In genomic region chr17:45889051-45889450, GRCm38 (mm10) we compare ENCODE assay signal across 23 mouse cellular contexts.
DNase-seq lines count a peak whose midpoint lies in the region; ATAC-seq and TF ChIP-seq lines count a peak whose summit lies in the region.
"Had no signal": no experiment of that assay in that cellular context is flagged by ENCODE, and none has a peak within 500 bp of the region (broad histone marks: within the 10 kb centered on the region; RNA-seq: fewer than 3 reads in every experiment).

No protein-coding gene starts in this region.

- no peak for ATAC-seq in embryonic facial prominence, embryonic 13.5 days (ENCODE audit: insufficient number of reproducible peaks, insufficient read depth, low FRiP score, low TSS enrichment, low read depth)
- ATAC-seq in limb, embryonic 13.5 days (ENCODE audit: low FRiP score, low read depth), result no peak
- ATAC-seq: inflammation-experienced regulatory T-cells, adult 6 months; liver, embryonic 12.5 days; liver, postnatal 0 days; Patski had no signal

- H3K27ac ChIP-seq in gastrocnemius, adult 2 months, result peak overlapping the region; percentile 76
- peak overlapping the region; percentile 92 for H3K27ac ChIP-seq in embryonic facial prominence, embryonic 13.5 days
- H3K27ac ChIP-seq in limb, embryonic 13.5 days, result peak overlapping the region; percentile 55; the same call in 1 of the 2 replicates
- H3K27ac ChIP-seq: forebrain, embryonic 12.5 days; hindbrain, embryonic 10.5 days; hindbrain, embryonic 15.5 days; kidney, embryonic 15.5 days; liver, embryonic 12.5 days; midbrain, embryonic 12.5 days; neural tube, embryonic 12.5 days had no signal

- no peak for TF ChIP-seq CTCF in gastrocnemius, adult 2 months (IDR thresholded peaks at IDR 0.05)

- no peaks in the 10 kb centered on the region for H3K27me3 ChIP-seq in embryonic facial prominence, embryonic 13.5 days
- H3K27me3 ChIP-seq in limb, embryonic 13.5 days, result peaks cover 8% of the 10 kb centered on the region; the same call in 1 of the 2 replicates
- H3K27me3 ChIP-seq: hindbrain, embryonic 15.5 days; kidney, embryonic 15.5 days; neural tube, embryonic 12.5 days had no signal

- WGBS in embryonic facial prominence, embryonic 13.5 days, result 25% methylated on average over 7 of the region's 7 CpGs
- 31% methylated on average over 7 of the region's 7 CpGs for WGBS in limb, embryonic 13.5 days

- intact Hi-C loops in gastrocnemius, adult 2 months (cut with DNase I), result no loop called here

- H3K4me2 ChIP-seq in embryonic facial prominence, embryonic 13.5 days, result 0 out of 2 replicates have a peak overlapping the region, but pooled peaks have one; percentile 7
- H3K4me2 ChIP-seq in limb, embryonic 13.5 days (replicated peaks), result no peak overlapping the region
- H3K4me2 ChIP-seq: forebrain, embryonic 12.5 days; hindbrain, embryonic 15.5 days; kidney, embryonic 15.5 days; liver, embryonic 12.5 days; midbrain, embryonic 12.5 days; neural tube, embryonic 12.5 days had no signal

- peak overlapping the region; percentile 44 for H3K9ac ChIP-seq in embryonic facial prominence, embryonic 13.5 days
- no peak overlapping the region for H3K9ac ChIP-seq in limb, embryonic 13.5 days
- H3K9ac ChIP-seq: forebrain, embryonic 12.5 days; hindbrain, embryonic 15.5 days; kidney, embryonic 15.5 days; liver, embryonic 12.5 days; liver, postnatal 0 days; midbrain, embryonic 12.5 days had no signal

- peaks cover 53% of the 10 kb centered on the region for H3K4me1 ChIP-seq in embryonic facial prominence, embryonic 13.5 days
- peaks cover 53% of the 10 kb centered on the region for H3K4me1 ChIP-seq in limb, embryonic 13.5 days

- DNase-seq in gastrocnemius, adult 2 months, result no peak
- DNase-seq in gastrocnemius, adult 18-20 months (ENCODE audit: low spot score), result no peak
- peak; percentile 52 for DNase-seq in NIH3T3 (ENCODE audit: low read depth)
- DNase-seq in T-cell, adult 2 months (ENCODE audit: low spot score), result no peak
- DNase-seq in left cerebral cortex, adult 11 months (ENCODE audit: low spot score), result no peak
- DNase-seq: liver, postnatal 0 days; right cerebral cortex, postnatal 4 days; thymus, postnatal 4 days had no signal

- H3K4me3 ChIP-seq in gastrocnemius, adult 2 months, result no peak overlapping the region
- H3K4me3 ChIP-seq in embryonic facial prominence, embryonic 13.5 days, result no peak overlapping the region
- no peak overlapping the region for H3K4me3 ChIP-seq in limb, embryonic 13.5 days
- H3K4me3 ChIP-seq: erythroblast, embryonic 14.5 days; forebrain, embryonic 12.5 days; hindbrain, embryonic 10.5 days; hindbrain, embryonic 15.5 days; kidney, embryonic 15.5 days; liver, embryonic 12.5 days; megakaryocyte, embryonic 14.5 days; midbrain, embryonic 12.5 days; myocyte; neural tube, embryonic 12.5 days had no signal

- H3K36me3 ChIP-seq in embryonic facial prominence, embryonic 13.5 days, result no peaks in the 10 kb centered on the region
- H3K36me3 ChIP-seq in limb, embryonic 13.5 days, result no peaks in the 10 kb centered on the region
- H3K36me3 ChIP-seq: forebrain, embryonic 12.5 days; G1E; hindbrain, embryonic 10.5 days; hindbrain, embryonic 15.5 days; kidney, embryonic 15.5 days; liver, embryonic 12.5 days; midbrain, embryonic 12.5 days; neural tube, embryonic 12.5 days had no signal

- H3K9me3 ChIP-seq in embryonic facial prominence, embryonic 13.5 days, result no peaks in the 10 kb centered on the region
- no peaks in the 10 kb centered on the region for H3K9me3 ChIP-seq in limb, embryonic 13.5 days
- H3K9me3 ChIP-seq: forebrain, embryonic 12.5 days; G1E; hindbrain, embryonic 10.5 days; hindbrain, embryonic 15.5 days; kidney, embryonic 15.5 days; liver, embryonic 12.5 days; midbrain, embryonic 12.5 days; neural tube, embryonic 12.5 days had no signal
